Mouse (Mus musculus) stomach, embryonic 15.5 days (tissue): ENCODE results near the gene Dgke. TPM values are rescaled to one million over a fixed set of nuclear protein-coding genes. Genes with fewer than 3 reads are reported as not detected.

Experiments
- ATAC-seq: fragments of 200-750 bp; cut with Nextera tagmentation; 2 replicates; pipeline ENCODE4 v1.8.0; 2017; ENCODE audit warnings: low read depth, moderate number of reproducible peaks, moderate TSS enrichment; ENCODE audit not compliant: insufficient read depth, low FRiP score
- H3K27ac ChIP-seq: fragments of 300-500 bp; sonication (generic); 2 replicates; pipeline ENCODE4 v1.5.1; 2015; ENCODE audit warnings: mild to moderate bottlenecking, inconsistent platforms
- H3K27me3 ChIP-seq: fragments of 300-500 bp; sonication (generic); replicated peaks from 2 replicates; pipeline ENCODE4 v1.6.1; 2015; ENCODE audit warnings: inconsistent platforms
- H3K36me3 ChIP-seq: fragments of 300-500 bp; sonication (generic); 2 replicates; pipeline ENCODE4 v1.6.1; 2015; ENCODE audit warnings: inconsistent platforms
- H3K4me1 ChIP-seq: fragments of 300-500 bp; sonication (generic); 2 replicates; pipeline ENCODE4 v1.6.1; 2015; ENCODE audit warnings: inconsistent platforms
- H3K4me2 ChIP-seq: fragments of 300-500 bp; sonication (generic); 2 replicates; pipeline ENCODE4 v1.6.1; 2015; ENCODE audit warnings: mild to moderate bottlenecking, inconsistent platforms
- H3K4me3 ChIP-seq: fragments of 300-500 bp; sonication (generic); replicated peaks from 2 replicates; pipeline ENCODE4 v1.5.1; 2015; ENCODE audit warnings: inconsistent platforms
- H3K9ac ChIP-seq: fragments of 300-500 bp; sonication (generic); 2 replicates; pipeline ENCODE4 v1.6.1; 2015; ENCODE audit warnings: inconsistent platforms
- H3K9me3 ChIP-seq: fragments of 300-500 bp; sonication (generic); 2 replicates; pipeline ENCODE4 v1.6.1; 2016; ENCODE audit warnings: inconsistent platforms
- WGBS: fragments of 180-500 bp; shearing (Covaris S2); methylation state at CpG from one replicate; pipeline ENCODE4 v1.1.7; 2015; 5-methylcytosine and 5-hydroxymethylcytosine counted together
- polyA plus RNA-seq: library from polyadenylated mRNA; unstranded; fragments of >200 nt; fragmentation: Nextera tagmentation; extraction: Ambion mirVana; gene quantifications from 2 replicates; pipeline ENCODE4 v1.2.1, GENCODE M21; 2015

The Dgke gene
- polyA plus RNA-seq, 1 experiment from 2014 or later, result 4.0 TPM

DNA sequence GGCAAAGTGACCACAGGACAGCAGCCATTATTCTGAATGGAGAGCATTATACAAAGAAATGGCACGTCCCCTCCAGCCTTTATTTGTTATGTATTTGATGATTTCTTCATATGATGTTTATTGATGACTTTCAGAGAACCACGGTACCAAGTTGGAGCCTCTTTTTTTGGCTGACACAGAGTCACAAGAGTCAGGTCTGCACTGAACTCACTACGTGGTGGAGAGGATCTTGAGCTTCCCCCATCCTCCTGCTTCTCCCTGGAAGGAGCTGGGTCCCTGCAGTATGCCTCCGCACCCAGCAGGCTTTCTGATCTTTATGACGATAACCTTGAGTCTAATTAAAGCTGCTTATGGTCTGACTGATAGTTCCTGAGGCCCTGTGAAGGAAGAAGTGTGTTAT lies 4.9 kb upstream of the Dgke start:
- H3K4me3 ChIP-seq, result no peak overlapping the region
- H3K4me1 ChIP-seq, result no peaks in the 10 kb centered on the region
- 76% methylated on average over 5 of the region's 5 CpGs for WGBS
- no peak for ATAC-seq
- H3K4me2 ChIP-seq, result no peak overlapping the region
- no peaks in the 10 kb centered on the region for H3K27me3 ChIP-seq
- H3K9me3 ChIP-seq, result no peaks in the 10 kb centered on the region
- no peak overlapping the region for H3K9ac ChIP-seq
- H3K36me3 ChIP-seq, result no peaks in the 10 kb centered on the region
- H3K27ac ChIP-seq, result no peak overlapping the region

DNA sequence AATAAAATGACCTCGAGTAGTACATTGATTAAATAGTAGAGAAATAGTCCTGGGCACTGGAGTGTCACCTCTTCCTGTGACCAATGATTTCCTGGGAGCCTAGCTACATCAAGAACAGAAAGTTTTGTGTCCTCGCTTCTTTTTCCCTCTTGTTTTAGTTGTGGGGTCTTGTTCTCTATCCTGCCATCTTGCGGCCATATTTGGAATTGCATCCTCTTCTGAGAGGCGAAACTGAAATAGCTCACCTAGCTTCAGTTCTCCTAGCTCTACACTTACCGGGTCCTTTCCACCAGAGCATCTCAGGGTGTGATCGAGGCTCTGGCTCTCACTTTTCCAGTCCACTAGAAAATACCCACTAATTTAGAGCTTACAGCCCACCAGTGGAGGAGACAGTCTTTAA lies 2.7 kb upstream of the Dgke start:
- no peaks in the 10 kb centered on the region for H3K36me3 ChIP-seq
- no peak overlapping the region for H3K27ac ChIP-seq
- H3K4me3 ChIP-seq, result no peak overlapping the region
- 29% methylated on average over 6 of the region's 6 CpGs for WGBS
- H3K9me3 ChIP-seq, result no peaks in the 10 kb centered on the region
- ATAC-seq, result no peak
- no peak overlapping the region for H3K4me2 ChIP-seq
- H3K9ac ChIP-seq, result no peak overlapping the region
- H3K4me1 ChIP-seq, result no peaks in the 10 kb centered on the region
- H3K27me3 ChIP-seq, result no peaks in the 10 kb centered on the region

DNA sequence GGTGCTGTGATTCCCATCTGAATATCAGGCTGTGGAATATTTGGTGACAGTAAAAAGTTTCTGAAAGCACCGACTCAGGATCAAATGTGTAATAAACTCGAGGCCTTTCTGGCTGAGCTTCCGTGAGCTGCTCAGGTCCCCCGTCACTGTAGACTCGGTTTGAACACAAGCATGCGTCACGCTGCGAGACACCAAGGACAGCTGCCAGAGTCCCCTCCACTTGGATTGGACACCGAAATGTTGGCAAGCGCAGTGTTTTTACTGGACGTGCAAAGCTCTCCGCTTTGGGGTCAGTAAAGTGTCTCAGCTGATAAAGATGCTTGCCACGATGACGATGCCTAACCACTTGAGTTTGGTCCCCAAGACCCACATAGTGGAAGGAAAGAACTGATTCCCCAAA lies 2.0 kb upstream of the Dgke start:
- no peak overlapping the region for H3K4me3 ChIP-seq
- H3K9ac ChIP-seq, result no peak overlapping the region
- H3K27ac ChIP-seq, result no peak overlapping the region
- H3K4me1 ChIP-seq, result no peaks in the 10 kb centered on the region
- H3K4me2 ChIP-seq, result no peak overlapping the region
- no peaks in the 10 kb centered on the region for H3K9me3 ChIP-seq
- ATAC-seq, result no peak
- H3K36me3 ChIP-seq, result no peaks in the 10 kb centered on the region
- WGBS, result 90% methylated on average over 14 of the region's 14 CpGs
- no peaks in the 10 kb centered on the region for H3K27me3 ChIP-seq

DNA sequence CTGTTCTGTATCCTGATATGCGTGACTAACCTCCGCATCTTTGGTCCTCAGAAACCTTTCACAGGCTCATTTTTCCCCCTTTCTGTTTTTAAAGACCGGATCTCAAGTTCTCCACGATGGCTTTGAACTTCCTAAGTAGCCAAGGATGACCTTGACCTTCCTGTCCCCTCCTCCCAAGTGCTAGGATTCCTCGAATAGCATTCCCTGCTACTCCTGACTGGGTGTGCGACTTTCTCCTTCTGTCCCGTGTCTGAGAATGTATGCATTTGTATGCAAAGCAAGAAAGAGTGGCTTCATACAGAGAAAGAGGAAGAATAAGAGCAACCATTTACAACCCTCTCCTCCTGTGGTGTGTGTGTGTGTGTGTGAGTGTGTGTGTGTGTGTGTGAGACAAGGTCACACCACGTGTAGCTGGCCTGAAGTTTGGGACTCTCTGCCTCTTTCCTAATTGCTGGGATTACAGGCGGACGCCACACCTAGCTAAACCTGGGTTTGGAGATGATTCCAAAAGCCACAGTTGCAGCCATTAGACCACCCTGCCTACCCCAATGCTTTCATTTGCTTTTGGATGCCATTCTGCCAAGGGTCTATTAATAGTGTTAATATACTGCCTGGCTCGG lies 1.3 kb upstream of the Dgke start:
- Histone ChIP-seq H3K9ac (no peak overlapping the region), H3K9me3 (no peaks in the 10 kb centered on the region), H3K4me2 (no peak overlapping the region), H3K4me3 (no peak overlapping the region), H3K4me1 (no peaks in the 10 kb centered on the region), H3K27me3 (no peaks in the 10 kb centered on the region), H3K27ac (peak overlapping the region; percentile 35; the same call in 1 of the 2 replicates), H3K36me3 (no peaks in the 10 kb centered on the region)
- 63% methylated on average over 11 of the region's 11 CpGs for WGBS
- ATAC-seq, result no peak

DNA sequence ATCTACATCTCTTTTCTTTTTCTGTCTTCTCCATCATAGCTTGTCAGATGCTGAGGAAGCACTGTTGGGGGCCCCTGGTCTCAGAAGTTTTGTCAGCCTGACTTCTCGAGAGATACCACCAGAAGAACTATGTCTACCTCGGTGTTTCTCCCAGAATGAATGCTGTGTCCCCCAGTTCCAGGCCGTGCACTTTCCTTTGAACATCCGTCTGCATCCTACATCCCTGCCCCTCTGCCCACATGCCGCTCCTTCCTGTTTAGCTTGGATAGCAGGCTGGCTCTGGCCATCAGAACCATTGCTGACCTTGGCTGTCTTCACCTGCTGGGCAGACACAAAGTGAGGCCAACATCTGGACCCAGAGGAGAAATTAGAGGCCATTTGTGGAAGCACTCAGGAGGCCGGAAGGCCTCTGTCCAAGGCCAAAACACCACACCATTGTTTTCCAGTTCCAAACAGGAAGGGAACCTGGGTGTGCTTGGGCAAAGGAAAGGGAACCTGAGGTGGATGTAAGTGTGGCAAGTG lies 712 bp upstream of the Dgke start:
- Histone ChIP-seq H3K9ac (no peak overlapping the region), H3K4me3 (no peak overlapping the region), H3K36me3 (no peaks in the 10 kb centered on the region), H3K27me3 (no peaks in the 10 kb centered on the region), H3K27ac (0 out of 2 replicates have a peak overlapping the region, but pooled peaks have one; percentile 35), H3K9me3 (no peaks in the 10 kb centered on the region), H3K4me2 (no peak overlapping the region), H3K4me1 (no peaks in the 10 kb centered on the region)
- 72% methylated on average over 6 of the region's 6 CpGs for WGBS
- no peak for ATAC-seq

DNA sequence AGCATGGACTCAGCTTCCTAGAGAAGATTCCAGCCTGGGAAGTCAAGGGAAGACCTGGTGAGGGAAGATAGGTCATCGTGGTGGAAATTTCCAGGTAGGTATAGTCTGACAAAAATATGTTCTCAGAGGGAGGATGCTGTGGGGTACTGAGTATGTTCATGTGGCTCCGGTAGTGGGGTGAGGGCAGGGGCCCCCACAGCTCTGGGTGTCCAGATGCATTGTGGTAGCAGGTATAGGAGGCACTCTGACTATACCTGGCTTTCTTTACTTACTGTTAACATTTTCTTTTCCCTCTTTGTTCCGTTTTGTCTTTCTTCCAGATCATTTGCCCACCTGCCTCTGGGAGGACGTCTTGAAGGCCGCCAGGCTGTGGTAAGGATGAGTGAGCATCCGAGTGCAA lies 524 bp downstream of the Dgke start:
- 75% methylated on average over 6 of the region's 6 CpGs for WGBS
- Histone ChIP-seq H3K4me2 (no peak overlapping the region), H3K9me3 (no peaks in the 10 kb centered on the region), H3K4me3 (no peak overlapping the region), H3K27me3 (no peaks in the 10 kb centered on the region), H3K36me3 (no peaks in the 10 kb centered on the region), H3K27ac (no peak overlapping the region), H3K4me1 (no peaks in the 10 kb centered on the region), H3K9ac (no peak overlapping the region)
- no peak for ATAC-seq

DNA sequence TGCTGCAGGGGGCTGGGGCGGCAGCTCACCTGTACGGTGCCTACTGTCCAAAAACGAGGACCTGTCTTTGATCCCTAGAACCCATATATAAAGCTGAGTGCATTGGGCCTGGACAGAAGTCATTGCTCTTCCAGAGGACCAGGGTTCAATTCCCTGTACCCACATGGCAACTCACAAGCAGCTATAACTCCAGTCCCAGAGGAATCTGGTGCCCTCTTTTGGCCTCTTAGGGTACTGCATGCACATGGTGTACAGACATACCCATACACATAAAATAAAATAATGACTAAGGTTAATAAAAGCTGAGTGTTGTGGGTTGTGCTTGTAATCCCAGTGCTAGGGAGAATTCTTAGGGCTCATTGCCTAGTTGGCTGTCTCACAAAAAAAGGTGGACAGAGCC lies 1.4 kb downstream of the Dgke start:
- H3K9me3 ChIP-seq, result no peaks in the 10 kb centered on the region
- no peaks in the 10 kb centered on the region for H3K36me3 ChIP-seq
- WGBS, result 95% methylated on average over 3 of the region's 3 CpGs
- no peaks in the 10 kb centered on the region for H3K27me3 ChIP-seq
- no peak overlapping the region for H3K4me2 ChIP-seq
- no peak overlapping the region for H3K4me3 ChIP-seq
- ATAC-seq, result no peak
- H3K9ac ChIP-seq, result no peak overlapping the region
- no peak overlapping the region for H3K27ac ChIP-seq
- H3K4me1 ChIP-seq, result no peaks in the 10 kb centered on the region

DNA sequence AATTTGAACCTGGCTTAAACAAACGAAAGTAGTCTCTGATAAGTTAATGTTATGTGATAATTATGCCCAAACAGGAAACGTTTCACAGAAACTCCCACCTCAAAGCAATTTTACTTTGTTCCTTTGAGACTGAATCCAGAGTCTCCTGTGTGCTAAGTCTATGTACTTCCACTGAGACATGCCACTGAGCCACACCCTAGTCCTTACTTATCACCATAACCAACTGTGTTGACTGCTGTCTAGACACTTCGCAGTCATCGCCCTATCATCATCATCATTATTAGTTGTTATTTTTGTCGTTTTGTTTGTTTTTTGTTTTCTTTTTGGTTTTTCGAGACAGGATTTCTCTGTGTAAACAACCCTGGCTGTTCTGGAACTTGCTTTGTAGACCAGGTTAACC lies 2.3 kb downstream of the Dgke start:
- Histone ChIP-seq H3K36me3 (no peaks in the 10 kb centered on the region), H3K9ac (no peak overlapping the region), H3K4me2 (no peak overlapping the region), H3K9me3 (no peaks in the 10 kb centered on the region), H3K4me1 (peaks cover 5% of the 10 kb centered on the region; the same call in 1 of the 2 replicates), H3K4me3 (no peak overlapping the region), H3K27me3 (no peaks in the 10 kb centered on the region), H3K27ac (no peak overlapping the region)
- 76% methylated on average over 6 of the region's 6 CpGs for WGBS
- ATAC-seq, result no peak

DNA sequence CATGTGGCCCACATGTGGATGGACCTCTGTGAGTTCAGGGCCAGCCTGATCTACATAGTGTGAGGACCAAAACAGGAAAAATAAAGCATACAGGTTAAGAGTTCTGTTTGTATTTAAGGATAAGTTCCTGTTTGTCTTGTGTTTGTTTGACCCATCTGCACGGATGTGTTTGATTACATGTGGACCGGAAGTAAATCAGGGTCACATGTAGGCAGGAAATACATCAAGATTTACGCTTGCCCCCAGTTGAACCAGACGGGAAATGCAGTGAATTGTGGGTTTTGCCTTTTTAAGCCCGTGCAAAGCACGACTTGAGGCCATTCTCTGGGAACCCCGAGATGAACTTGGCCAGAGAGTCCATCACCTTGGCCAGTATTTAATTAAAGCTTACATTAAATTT lies 5.3 kb downstream of the Dgke start:
- no peak overlapping the region for H3K4me3 ChIP-seq
- 76% methylated on average over 7 of the region's 7 CpGs for WGBS

DNA sequence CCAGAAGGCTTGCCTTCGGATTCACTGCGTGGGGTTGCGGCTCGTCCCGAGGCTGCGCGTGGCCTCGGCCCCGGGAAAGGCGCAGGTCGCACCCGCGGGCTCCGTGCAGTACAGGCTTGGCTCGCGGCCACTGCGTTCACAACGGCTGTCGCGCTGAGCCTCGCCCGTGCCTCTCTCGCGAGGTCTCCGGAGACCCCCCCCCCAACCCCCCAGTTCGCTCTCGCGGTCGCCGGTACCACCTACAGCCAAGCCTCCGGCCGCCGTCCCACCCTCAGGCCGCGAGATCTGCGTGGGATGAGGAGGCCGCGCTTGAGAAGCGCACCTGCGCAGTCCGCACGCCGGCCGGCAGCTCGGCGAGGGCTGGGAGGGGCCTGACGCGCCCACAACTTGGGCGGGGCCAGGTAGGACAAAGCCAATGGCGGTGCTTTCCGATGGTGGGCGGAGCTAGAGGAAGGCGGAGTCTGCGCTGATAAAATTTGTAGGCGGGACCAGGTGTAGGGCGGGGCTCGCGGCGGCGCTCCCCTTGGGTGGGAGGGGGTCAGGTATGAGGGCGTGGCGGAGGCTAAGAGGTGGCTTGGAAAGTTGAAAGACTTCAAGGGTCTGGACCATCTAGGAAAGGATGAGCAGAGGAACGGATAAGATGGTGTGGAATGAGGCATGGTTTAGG lies 6.1 kb downstream of the Dgke start:
- H3K9ac ChIP-seq, result peak overlapping the region; percentile 74
- H3K9me3 ChIP-seq, result no peaks in the 10 kb centered on the region
- under 1% methylated on average over 63 of the region's 63 CpGs for WGBS
- H3K4me1 ChIP-seq, result peaks cover 13% of the 10 kb centered on the region
- peak overlapping the region; percentile 80 for H3K4me3 ChIP-seq
- peak overlapping the region; percentile 76 for H3K27ac ChIP-seq
- ATAC-seq, result peak; percentile 92
- peak overlapping the region; percentile 93 for H3K4me2 ChIP-seq
- no peaks in the 10 kb centered on the region for H3K36me3 ChIP-seq
- H3K27me3 ChIP-seq, result no peaks in the 10 kb centered on the region

More for the DNA sequence above, 5.3 kb downstream of the Dgke start:
- Histone ChIP-seq H3K4me2 (no peak overlapping the region), H3K36me3 (no peaks in the 10 kb centered on the region), H3K9me3 (no peaks in the 10 kb centered on the region), H3K27ac (no peak overlapping the region), H3K9ac (no peak overlapping the region), H3K4me1 (peaks cover 13% of the 10 kb centered on the region), H3K27me3 (no peaks in the 10 kb centered on the region)
- ATAC-seq, result no peak

DNA sequence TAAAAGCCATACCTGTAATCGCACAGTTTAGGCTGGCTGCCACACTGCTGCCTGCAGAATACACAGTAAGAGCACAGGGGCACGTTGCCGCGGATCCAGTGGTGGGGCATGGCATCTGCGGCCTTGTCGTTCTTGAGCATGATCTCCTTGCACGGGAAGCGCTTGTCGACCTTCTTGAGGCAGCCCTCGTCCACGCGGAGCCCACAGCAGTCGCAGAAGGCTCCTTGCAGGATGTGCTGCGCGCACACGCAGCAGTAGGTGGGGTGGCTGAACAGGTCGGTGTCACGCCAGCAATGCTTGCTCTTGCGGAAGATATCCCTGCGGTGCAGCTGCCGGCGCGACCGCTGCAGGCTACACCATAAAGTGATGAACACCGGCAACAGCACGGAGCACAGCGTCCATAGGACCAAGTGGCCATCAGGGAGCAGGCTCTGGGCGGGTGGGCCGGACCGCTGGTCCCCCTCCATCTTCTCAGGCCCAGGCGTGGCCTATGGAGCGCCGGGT lies 6.7 kb downstream of the Dgke start:
- Histone ChIP-seq H3K4me2 (peak overlapping the region; percentile 93), H3K9me3 (no peaks in the 10 kb centered on the region), H3K4me3 (peak overlapping the region; percentile 80), H3K36me3 (no peaks in the 10 kb centered on the region), H3K27me3 (no peaks in the 10 kb centered on the region), H3K27ac (peak overlapping the region; percentile 76), H3K9ac (peak overlapping the region; percentile 74), H3K4me1 (peaks cover 13% of the 10 kb centered on the region)
- peak; percentile 53; the same call in 1 of the 2 replicates for ATAC-seq
- WGBS, result 0% methylated on average over 33 of the region's 33 CpGs

DNA sequence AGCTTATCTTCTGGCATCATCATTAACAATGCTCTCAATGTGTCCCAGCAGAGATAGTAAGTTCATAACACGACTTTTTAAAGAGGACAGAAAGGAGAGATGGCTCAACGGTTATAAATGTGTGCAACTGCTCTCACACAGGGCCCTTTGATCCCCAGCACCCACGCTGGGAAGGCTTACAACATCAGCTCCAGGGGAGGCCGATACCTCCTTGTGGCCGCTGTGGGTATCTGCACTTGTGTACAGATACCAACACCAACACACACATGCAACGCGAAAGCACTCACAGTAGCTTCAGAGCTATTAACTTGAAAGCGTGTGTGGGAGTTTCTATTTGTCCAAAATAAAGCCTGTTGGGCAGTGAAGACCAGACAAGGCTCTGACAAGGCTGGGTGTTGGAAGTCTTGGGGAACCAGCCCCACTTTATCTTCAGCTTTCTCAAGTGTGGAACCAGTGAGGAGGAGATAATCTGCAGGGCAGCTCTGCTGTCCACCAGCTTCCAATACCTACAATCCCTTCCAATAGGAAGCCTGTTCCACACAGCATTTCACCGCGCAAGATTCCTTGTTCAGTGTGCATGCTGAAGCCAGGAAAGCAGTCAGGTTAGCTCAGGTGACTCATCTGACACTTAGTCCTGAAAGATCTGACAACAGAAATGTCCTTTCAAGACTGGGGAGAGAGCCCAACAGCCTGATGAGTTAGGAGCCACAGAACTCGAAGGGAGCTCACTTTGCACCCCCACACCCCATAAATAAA lies 8.0 kb downstream of the Dgke start:
- Histone ChIP-seq H3K4me2 (peak overlapping the region; percentile 93), H3K4me3 (peak overlapping the region; percentile 80; the same call in 1 of the 2 replicates), H3K27ac (no peak overlapping the region), H3K4me1 (peaks cover 13% of the 10 kb centered on the region), H3K27me3 (no peaks in the 10 kb centered on the region), H3K9me3 (no peaks in the 10 kb centered on the region), H3K9ac (no peak overlapping the region), H3K36me3 (no peaks in the 10 kb centered on the region)
- no peak for ATAC-seq
- 70% methylated on average over 11 of the region's 11 CpGs for WGBS
